In the genomic region with DNA sequence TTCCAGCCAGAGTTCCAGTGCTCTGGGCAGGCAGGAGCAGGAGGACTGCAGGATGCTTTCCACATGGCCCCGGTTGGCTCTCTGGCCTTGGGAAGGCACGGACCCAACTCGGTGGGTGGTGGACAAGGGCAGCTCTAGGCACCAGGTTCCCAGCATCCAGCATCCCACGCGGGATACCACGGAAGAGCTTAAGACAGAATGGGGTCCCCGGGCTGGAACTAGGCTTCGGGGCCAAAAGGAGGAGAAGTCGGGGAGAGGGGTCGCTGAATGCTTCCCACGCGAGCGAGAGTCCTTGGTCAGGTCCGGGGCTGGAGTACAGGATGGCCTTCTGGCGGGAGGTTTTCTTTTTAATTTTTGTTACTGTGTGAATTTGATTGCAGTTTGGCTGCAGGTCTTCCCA, we compare ENCODE assay signal across 8 mouse cellular contexts. TPM values are rescaled to one million over a fixed set of nuclear protein-coding genes. Genes with fewer than 3 reads are reported as not detected.
DNase-seq lines count a peak whose midpoint lies in the region; ATAC-seq and TF ChIP-seq lines count a peak whose summit lies in the region.
"Not testable (repeated sequence)": the region's sequence is repeated elsewhere in the genome, so short reads cannot be mapped to it uniquely, and the experiment has no call there.

No protein-coding gene starts in this region.

- not testable (repeated sequence) for H3K9me3 ChIP-seq in forebrain, embryonic 13.5 days (replicated peaks); heart, embryonic 16.5 days (replicated peaks; ENCODE audit: control insufficient read depth, low read length); liver, embryonic 12.5 days (replicated peaks); midbrain, embryonic 14.5 days (ENCODE audit: control insufficient read depth, low read length)

- ATAC-seq in forebrain, embryonic 13.5 days; heart, embryonic 16.5 days (replicated peaks; ENCODE audit: extremely low read depth, insufficient read depth, low FRiP score); liver, embryonic 12.5 days; midbrain, embryonic 14.5 days (ENCODE audit: low FRiP score, low TSS enrichment): not testable (repeated sequence)

- peak; percentile 0 for DNase-seq in A20 (ENCODE audit: low read depth, low spot score)
- DNase-seq in kidney, adult 2 months; midbrain, embryonic 14.5 days: not testable (repeated sequence)

- H3K36me3 ChIP-seq in forebrain, embryonic 13.5 days (ENCODE audit: poor library complexity, severe bottlenecking); heart, embryonic 16.5 days (ENCODE audit: control insufficient read depth, insufficient read depth); kidney, adult 2 months (ENCODE audit: control insufficient read depth, insufficient read depth, low read length); liver, embryonic 12.5 days; midbrain, embryonic 14.5 days (ENCODE audit: control insufficient read depth, insufficient read depth, low read length); small intestine, adult 2 months (ENCODE audit: control insufficient read depth, insufficient read depth, low read length): not testable (repeated sequence)

- not testable (repeated sequence) for TF ChIP-seq CTCF in kidney, adult 2 months (conservative IDR thresholded peaks at IDR 0.05; ENCODE audit: insufficient read depth, insufficient read length, low read depth, low read length); small intestine, adult 2 months (IDR thresholded peaks at IDR 0.05; ENCODE audit: extremely low read depth, insufficient read length, insufficient replicate concordance, low read depth, low read length)

- H3K4me1 ChIP-seq in brown adipose tissue, adult 24 weeks (ENCODE audit: control insufficient read depth, insufficient read depth, insufficient read length, low read length); forebrain, embryonic 13.5 days; heart, embryonic 16.5 days (ENCODE audit: control insufficient read depth, insufficient read depth, low read length); kidney, adult 2 months (ENCODE audit: control insufficient read depth, insufficient read depth, low read length); liver, embryonic 12.5 days; midbrain, embryonic 14.5 days (ENCODE audit: control insufficient read depth, insufficient read depth, low read length); small intestine, adult 2 months (ENCODE audit: control insufficient read depth, insufficient read depth, insufficient read length, low read length): not testable (repeated sequence)

- H3K9ac ChIP-seq in forebrain, embryonic 13.5 days, result peak overlapping the region; percentile 54
- H3K9ac ChIP-seq in heart, embryonic 16.5 days (ENCODE audit: low read length), result peak overlapping the region; percentile 43; the same call in 1 of the 2 replicates
- peak overlapping the region; percentile 57 for H3K9ac ChIP-seq in liver, embryonic 12.5 days
- not testable (repeated sequence) for H3K9ac ChIP-seq in midbrain, embryonic 14.5 days (replicated peaks; ENCODE audit: low read length)

- H3K27ac ChIP-seq in brown adipose tissue, adult 24 weeks (replicated peaks; ENCODE audit: low read depth, low read length); forebrain, embryonic 13.5 days; heart, embryonic 16.5 days (ENCODE audit: low read length); kidney, adult 2 months (ENCODE audit: insufficient read depth, low read depth, low read length); liver, embryonic 12.5 days; midbrain, embryonic 14.5 days (replicated peaks; ENCODE audit: low read depth, low read length); small intestine, adult 2 months (ENCODE audit: insufficient read depth, low read depth, low read length): not testable (repeated sequence)

- not testable (repeated sequence) for H3K27me3 ChIP-seq in forebrain, embryonic 13.5 days; heart, embryonic 16.5 days (ENCODE audit: control insufficient read depth, insufficient read depth, low read length); kidney, adult 2 months (replicated peaks; ENCODE audit: control insufficient read depth, insufficient read depth, low read length); liver, embryonic 12.5 days (replicated peaks); midbrain, embryonic 14.5 days (ENCODE audit: control insufficient read depth, insufficient read depth, low read length); small intestine, adult 2 months (ENCODE audit: control insufficient read depth, insufficient read depth, low read length)

- peak overlapping the region; percentile 53 for H3K4me2 ChIP-seq in forebrain, embryonic 13.5 days
- H3K4me2 ChIP-seq in heart, embryonic 16.5 days (ENCODE audit: low read depth, low read length), result peak overlapping the region; percentile 55
- H3K4me2 ChIP-seq in liver, embryonic 12.5 days, result peak overlapping the region; percentile 57
- H3K4me2 ChIP-seq in midbrain, embryonic 14.5 days (ENCODE audit: low read length), result peak overlapping the region; percentile 33

- WGBS in forebrain, embryonic 13.5 days, result 20% methylated on average over 15 of the region's 15 CpGs
- WGBS in heart, embryonic 16.5 days, result 15% methylated on average over 13 of the region's 15 CpGs
- 8% methylated on average over 14 of the region's 15 CpGs for WGBS in kidney, adult 2 months
- WGBS in liver, embryonic 12.5 days (ENCODE audit: insufficient replicate concordance), result 14% methylated on average over 14 of the region's 15 CpGs
- WGBS in midbrain, embryonic 14.5 days, result 21% methylated on average over 14 of the region's 15 CpGs
- WGBS in small intestine, adult 2 months, result 3% methylated on average over 15 of the region's 15 CpGs

- H3K4me3 ChIP-seq in brown adipose tissue, adult 24 weeks (ENCODE audit: insufficient read depth, low read depth, low read length), result peak overlapping the region; percentile 61
- peak overlapping the region; percentile 44 for H3K4me3 ChIP-seq in forebrain, embryonic 13.5 days
- H3K4me3 ChIP-seq in heart, embryonic 16.5 days (ENCODE audit: low read length), result peak overlapping the region; percentile 53
- peak overlapping the region; percentile 80 for H3K4me3 ChIP-seq in kidney, adult 2 months (ENCODE audit: insufficient read depth, low read depth, low read length)
- H3K4me3 ChIP-seq in liver, embryonic 12.5 days, result peak overlapping the region; percentile 59
- H3K4me3 ChIP-seq in midbrain, embryonic 14.5 days (replicated peaks; ENCODE audit: low read depth, low read length), result peak overlapping the region; percentile 35
- peak overlapping the region; percentile 71 for H3K4me3 ChIP-seq in small intestine, adult 2 months (ENCODE audit: low read depth, low read length)

- TF ChIP-seq POLR2A in kidney, adult 2 months (IDR thresholded peaks at IDR 0.05; ENCODE audit: low read depth, low read length); small intestine, adult 2 months (IDR thresholded peaks at IDR 0.05; ENCODE audit: low read depth, low read length): not testable (repeated sequence)

RNA-seq across cellular contexts. Expression of gene Gm14295, which starts 0.4 kb away (rescaled TPM):
- 11.8 and 14.9 TPM in 2 replicates for polyA plus RNA-seq in brown adipose tissue, adult 24 weeks (2012; ENCODE audit: insufficient read depth, insufficient read length, missing spikeins)
- polyA plus RNA-seq in forebrain, embryonic 13.5 days (2015; fragmentation: Nextera tagmentation; extraction: Ambion mirVana), result 10.1 and 10.9 TPM in 2 replicates
- 13.5 and 19.0 TPM in 2 replicates for polyA plus RNA-seq in heart, embryonic 16.5 days (2015; fragmentation: Nextera tagmentation; extraction: Ambion mirVana)
- 2.5 and 3.5 TPM in 2 replicates for polyA plus RNA-seq in kidney, adult 2 months (2012; rRNA removed)
- polyA plus RNA-seq in liver, embryonic 12.5 days (2016; fragmentation: Nextera tagmentation; extraction: Ambion mirVana), result 4.4 and 6.4 TPM in 2 replicates
- polyA plus RNA-seq in midbrain, embryonic 14.5 days (2014; fragmentation: Nextera tagmentation; extraction: Ambion mirVana), result 8.0 and 9.4 TPM in 2 replicates
- 0.19 and 0.20 TPM in 2 replicates for polyA plus RNA-seq in small intestine, adult 2 months (2012; rRNA removed)

RNA-seq across cellular contexts. Expression of gene Gm14408, which starts 32.2 kb away (rescaled TPM):
- polyA plus RNA-seq in brown adipose tissue, adult 24 weeks (2012; ENCODE audit: insufficient read depth, insufficient read length, missing spikeins), result not detected in 2 replicates
- polyA plus RNA-seq in forebrain, embryonic 13.5 days (2015; fragmentation: Nextera tagmentation; extraction: Ambion mirVana), result not detected in 2 replicates
- polyA plus RNA-seq in heart, embryonic 16.5 days (2015; fragmentation: Nextera tagmentation; extraction: Ambion mirVana), result not detected in 2 replicates
- not detected in 2 replicates for polyA plus RNA-seq in kidney, adult 2 months (2012; rRNA removed)
- polyA plus RNA-seq in liver, embryonic 12.5 days (2016; fragmentation: Nextera tagmentation; extraction: Ambion mirVana), result not detected in 2 replicates
- polyA plus RNA-seq in midbrain, embryonic 14.5 days (2014; fragmentation: Nextera tagmentation; extraction: Ambion mirVana), result not detected in 2 replicates
- polyA plus RNA-seq in small intestine, adult 2 months (2012; rRNA removed), result not detected in 2 replicates
